Comparison of ENCODE assay signal across 32 mouse cellular contexts in genomic region chr7:83254411-83254810, GRCm38 (mm10).
"Had no signal": no experiment of that assay in that cellular context is flagged by ENCODE, and none has a peak within 500 bp of the region (broad histone marks: within the 10 kb centered on the region; RNA-seq: fewer than 3 reads in every experiment).

No protein-coding gene starts in this region.

- H3K27me3 ChIP-seq: limb, embryonic 12.5 days; limb, embryonic 13.5 days; limb, embryonic 15.5 days; liver, embryonic 12.5 days; liver, embryonic 13.5 days; liver, embryonic 15.5 days; lung, embryonic 15.5 days; megakaryocyte, embryonic 14.5 days; midbrain, embryonic 12.5 days; midbrain, embryonic 13.5 days; midbrain, embryonic 15.5 days; neural tube, embryonic 12.5 days had no signal

- H3K9ac ChIP-seq: limb, embryonic 12.5 days; limb, embryonic 13.5 days; limb, embryonic 15.5 days; liver, embryonic 12.5 days; liver, embryonic 13.5 days; liver, embryonic 14.5 days; liver, embryonic 15.5 days; liver, postnatal 0 days; lung, embryonic 14.5 days; lung, embryonic 15.5 days; midbrain, embryonic 12.5 days; midbrain, embryonic 13.5 days; midbrain, embryonic 15.5 days; neural tube, embryonic 12.5 days had no signal

- H3K27ac ChIP-seq: limb, embryonic 10.5 days; limb, embryonic 13.5 days; limb, embryonic 15.5 days; liver, embryonic 12.5 days; liver, embryonic 13.5 days; liver, embryonic 14.5 days; liver, embryonic 15.5 days; macrophage; midbrain, embryonic 10.5 days; midbrain, embryonic 12.5 days; midbrain, embryonic 13.5 days; midbrain, embryonic 15.5 days; neural tube, embryonic 12.5 days had no signal

- H3K9me3 ChIP-seq: limb, embryonic 10.5 days; limb, embryonic 12.5 days; limb, embryonic 13.5 days; limb, embryonic 15.5 days; liver, embryonic 12.5 days; liver, embryonic 13.5 days; liver, embryonic 15.5 days; lung, embryonic 15.5 days; megakaryocyte, embryonic 14.5 days; midbrain, embryonic 10.5 days; midbrain, embryonic 12.5 days; midbrain, embryonic 13.5 days; midbrain, embryonic 15.5 days; neural tube, embryonic 12.5 days had no signal

- H3K36me3 ChIP-seq: limb, embryonic 10.5 days; limb, embryonic 12.5 days; limb, embryonic 13.5 days; limb, embryonic 15.5 days; liver, embryonic 12.5 days; liver, embryonic 13.5 days; liver, embryonic 15.5 days; lung, embryonic 15.5 days; midbrain, embryonic 10.5 days; midbrain, embryonic 12.5 days; midbrain, embryonic 13.5 days; midbrain, embryonic 15.5 days; neural tube, embryonic 12.5 days had no signal

- ATAC-seq: liver, embryonic 12.5 days; liver, postnatal 0 days; lung, postnatal 0 days; midbrain, embryonic 13.5 days; midbrain, embryonic 15.5 days; midbrain, embryonic 16.5 days had no signal

- H3K4me2 ChIP-seq: limb, embryonic 12.5 days; limb, embryonic 13.5 days; limb, embryonic 15.5 days; liver, embryonic 11.5 days; liver, embryonic 12.5 days; liver, embryonic 13.5 days; liver, embryonic 15.5 days; lung, embryonic 14.5 days; lung, embryonic 15.5 days; midbrain, embryonic 11.5 days; midbrain, embryonic 12.5 days; midbrain, embryonic 13.5 days; midbrain, embryonic 15.5 days; neural tube, embryonic 12.5 days had no signal

- H3K4me3 ChIP-seq: limb, embryonic 10.5 days; limb, embryonic 12.5 days; limb, embryonic 13.5 days; limb, embryonic 15.5 days; liver, embryonic 12.5 days; liver, embryonic 13.5 days; liver, embryonic 15.5 days; lung, embryonic 15.5 days; megakaryocyte, embryonic 14.5 days; midbrain, embryonic 10.5 days; midbrain, embryonic 12.5 days; midbrain, embryonic 13.5 days; midbrain, embryonic 15.5 days; myocyte; neural tube, embryonic 12.5 days had no signal

- H3K4me1 ChIP-seq: limb, embryonic 10.5 days; limb, embryonic 12.5 days; limb, embryonic 13.5 days; limb, embryonic 15.5 days; liver, embryonic 12.5 days; liver, embryonic 13.5 days; liver, embryonic 15.5 days; megakaryocyte, embryonic 14.5 days; midbrain, embryonic 10.5 days; midbrain, embryonic 12.5 days; midbrain, embryonic 13.5 days; midbrain, embryonic 15.5 days; neural tube, embryonic 12.5 days had no signal

- DNase-seq: left cerebral cortex, postnatal 4 days; liver; liver, embryonic 13.5 days; liver, postnatal 0 days; lung, adult 18-20 months; lung, adult 2 months; lung, embryonic 14.5 days; lung, postnatal 10 days; lung, postnatal 14 days; lung, postnatal 36 days; lung, postnatal 4 days; midbrain, embryonic 14.5 days had no signal
